Mouse (Mus musculus): ENCODE results near the gene 4930447C04Rik. TPM values are rescaled to one million over a fixed set of nuclear protein-coding genes. Genes with fewer than 3 reads are reported as not detected.
A peak's percentile ranks its signal among the peaks of the same experiment; 100 is the strongest.

4930447C04Rik gene
- polyA plus RNA-seq, 1 experiment: not detected

DNA sequence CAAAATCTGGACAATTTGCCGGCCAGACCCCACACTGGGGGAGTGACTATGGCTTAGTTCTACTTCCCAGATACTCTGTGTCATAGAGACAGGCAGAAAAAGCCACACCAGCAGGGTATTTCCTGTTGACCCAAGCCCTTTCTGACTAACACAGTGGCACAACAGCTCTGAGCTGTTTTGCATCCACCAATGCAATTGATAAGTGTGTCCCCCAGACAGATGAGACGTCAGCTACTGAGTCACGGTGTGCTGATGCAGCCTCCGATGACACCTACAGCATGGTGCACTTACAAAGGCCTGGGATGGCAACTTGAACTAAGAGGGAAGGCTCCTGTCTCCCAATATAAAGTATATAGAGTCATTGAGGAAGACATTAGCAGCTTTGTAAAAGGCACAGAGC, 103.3 kb downstream of the 4930447C04Rik start:
- Histone ChIP-seq H3ac (ENCODE audit: control insufficient read depth, insufficient read length) (no peak overlapping the region), H3K36me3 (ENCODE audit: control insufficient read depth, insufficient read depth) (no peaks in the 10 kb centered on the region), H3K4me3 (no peak overlapping the region), H3K4me2 (ENCODE audit: low read depth) (no peak overlapping the region), H3K79me2 (ENCODE audit: control insufficient read depth, insufficient read depth) (no peaks in the 10 kb centered on the region), H3K27me3 (ENCODE audit: control insufficient read depth, insufficient read depth, insufficient read length) (peaks cover 5% of the 10 kb centered on the region)
- TF ChIP-seq MAX (IDR thresholded peaks at IDR 0.05; ENCODE audit: low read depth) (no peak), MYOG (IDR thresholded peaks at IDR 0.05; ENCODE audit: control insufficient read depth in 1 of 3, insufficient read depth in 1 of 3, insufficient read length in 2 of 3, low read depth in 2 of 3) (no peak), POLR2A (IDR thresholded peaks at IDR 0.05; ENCODE audit: insufficient read length, low read depth) (no peak), E2F4 (IDR thresholded peaks at IDR 0.05; ENCODE audit: insufficient read depth) (no peak), MYOD1 (IDR thresholded peaks at IDR 0.05; ENCODE audit: control insufficient read depth in 1 of 3, insufficient read length in 2 of 3, low read depth in 2 of 3) (no peak), TCF12 (IDR thresholded peaks at IDR 0.05; ENCODE audit: insufficient read depth, poor library complexity, severe bottlenecking) (no peak), POLR2AphosphoS2 (IDR thresholded peaks at IDR 0.05; ENCODE audit: insufficient read length, low read depth) (no peak), REST (IDR thresholded peaks at IDR 0.05; ENCODE audit: insufficient read depth, insufficient read length) (no peak), USF1 (IDR thresholded peaks at IDR 0.05; ENCODE audit: low read depth) (no peak), SRF (IDR thresholded peaks at IDR 0.05; ENCODE audit: control insufficient read depth, insufficient read length, low read depth) (no peak), TCF3 (IDR thresholded peaks at IDR 0.05; ENCODE audit: insufficient read length, low read depth) (no peak), CEBPB (IDR thresholded peaks at IDR 0.05; ENCODE audit: insufficient read depth, poor library complexity, severe bottlenecking) (no peak)

DNA sequence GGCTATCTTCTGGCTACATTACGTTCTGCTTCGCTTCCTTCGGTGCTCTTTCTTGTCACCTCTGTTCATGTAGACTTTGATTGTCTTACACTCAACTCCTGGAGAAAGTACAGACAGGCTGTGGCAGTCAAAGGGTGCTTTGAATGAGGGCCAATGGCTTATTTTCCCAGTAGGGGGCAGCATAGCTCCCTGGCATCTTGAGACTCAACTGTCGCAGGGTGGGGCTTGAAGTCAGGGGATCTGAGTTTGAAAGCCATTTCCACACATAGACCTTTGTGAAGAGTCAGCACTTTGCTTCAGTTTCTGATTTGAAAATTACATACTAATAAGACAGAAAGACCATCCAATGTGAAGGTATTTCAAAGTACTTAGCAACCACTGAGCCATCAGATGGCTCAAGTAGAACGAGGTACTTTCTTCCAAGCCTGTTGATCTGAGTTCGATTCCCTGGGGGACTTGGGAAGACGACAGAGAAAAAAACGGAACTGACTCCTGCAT, 105.0 kb downstream of the 4930447C04Rik start:
- H3K4me2 ChIP-seq (ENCODE audit: low read depth): no peak overlapping the region
- TF ChIP-seq TCF3 (IDR thresholded peaks at IDR 0.05; ENCODE audit: insufficient read length, low read depth): no peak
- TF ChIP-seq TCF12 (IDR thresholded peaks at IDR 0.05; ENCODE audit: insufficient read depth, poor library complexity, severe bottlenecking): no peak
- TF ChIP-seq REST (IDR thresholded peaks at IDR 0.05; ENCODE audit: insufficient read depth, insufficient read length): no peak
- TF ChIP-seq MAX (IDR thresholded peaks at IDR 0.05; ENCODE audit: low read depth): no peak
- H3K36me3 ChIP-seq (ENCODE audit: control insufficient read depth, insufficient read depth): no peaks in the 10 kb centered on the region
- H3K4me3 ChIP-seq: no peak overlapping the region
- H3K27me3 ChIP-seq (ENCODE audit: control insufficient read depth, insufficient read depth, insufficient read length): peaks cover 12% of the 10 kb centered on the region
- H3ac ChIP-seq (ENCODE audit: control insufficient read depth, insufficient read length): no peak overlapping the region
- no peaks in the 10 kb centered on the region for H3K79me2 ChIP-seq (ENCODE audit: control insufficient read depth, insufficient read depth)

DNA sequence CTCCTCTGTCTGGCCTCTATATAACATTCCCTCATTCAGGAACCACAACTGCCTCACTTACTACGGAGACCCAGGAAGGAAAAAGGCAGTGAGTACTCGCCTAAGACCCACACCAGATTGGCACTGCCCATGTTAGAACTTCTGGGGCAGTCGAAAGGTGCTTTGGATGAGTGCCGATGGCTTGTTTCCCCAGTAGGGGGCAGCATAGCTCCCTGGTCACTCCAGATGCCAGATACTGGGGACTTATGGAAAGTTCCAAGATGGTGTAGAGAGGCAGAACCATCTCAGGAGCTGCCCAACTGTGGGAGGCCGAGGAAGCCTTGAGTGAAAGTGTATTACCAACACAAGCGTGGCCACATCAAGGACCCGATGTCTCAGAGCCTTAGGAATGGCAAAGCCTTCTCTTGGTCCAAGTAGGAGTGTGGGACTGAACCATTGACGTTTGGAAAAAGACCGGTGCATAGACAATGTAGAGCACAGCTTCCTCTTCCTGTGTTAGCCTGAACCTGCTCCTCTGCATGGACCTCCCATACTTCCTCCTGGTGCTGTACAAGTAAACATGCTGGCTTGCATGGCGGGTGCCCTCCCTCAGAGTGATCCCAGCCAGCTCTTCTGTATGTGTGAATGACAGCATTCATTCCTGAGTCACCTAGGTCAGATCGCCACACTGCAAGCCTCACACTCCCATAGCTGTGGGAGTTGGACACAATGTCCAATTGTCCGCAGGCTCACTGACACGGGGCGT, 105.6 kb downstream of the 4930447C04Rik start:
- TF ChIP-seq POLR2AphosphoS2 (IDR thresholded peaks at IDR 0.05; ENCODE audit: insufficient read length, low read depth) (no peak), MAX (IDR thresholded peaks at IDR 0.05; ENCODE audit: low read depth) (no peak), CEBPB (IDR thresholded peaks at IDR 0.05; ENCODE audit: insufficient read depth, poor library complexity, severe bottlenecking) (no peak), POLR2A (IDR thresholded peaks at IDR 0.05; ENCODE audit: insufficient read length, low read depth) (no peak), MYOD1 (IDR thresholded peaks at IDR 0.05; ENCODE audit: control insufficient read depth in 1 of 3, insufficient read length in 2 of 3, low read depth in 2 of 3) (no peak), SRF (IDR thresholded peaks at IDR 0.05; ENCODE audit: control insufficient read depth, insufficient read length, low read depth) (no peak), TCF3 (IDR thresholded peaks at IDR 0.05; ENCODE audit: insufficient read length, low read depth) (no peak), MYOG (IDR thresholded peaks at IDR 0.05; ENCODE audit: control insufficient read depth in 1 of 3, insufficient read depth in 1 of 3, insufficient read length in 2 of 3, low read depth in 2 of 3) (no peak), TCF12 (IDR thresholded peaks at IDR 0.05; ENCODE audit: insufficient read depth, poor library complexity, severe bottlenecking) (no peak), REST (IDR thresholded peaks at IDR 0.05; ENCODE audit: insufficient read depth, insufficient read length) (no peak), E2F4 (IDR thresholded peaks at IDR 0.05; ENCODE audit: insufficient read depth) (no peak), USF1 (IDR thresholded peaks at IDR 0.05; ENCODE audit: low read depth) (no peak)
- no peaks in the 10 kb centered on the region for H3K79me2 ChIP-seq (ENCODE audit: control insufficient read depth, insufficient read depth)
- no peak overlapping the region for H3ac ChIP-seq (ENCODE audit: control insufficient read depth, insufficient read length)
- no peak overlapping the region for H3K4me2 ChIP-seq (ENCODE audit: low read depth)
- no peaks in the 10 kb centered on the region for H3K36me3 ChIP-seq (ENCODE audit: control insufficient read depth, insufficient read depth)
- H3K27me3 ChIP-seq (ENCODE audit: control insufficient read depth, insufficient read depth, insufficient read length): peaks cover 12% of the 10 kb centered on the region
- H3K4me3 ChIP-seq: no peak overlapping the region

DNA sequence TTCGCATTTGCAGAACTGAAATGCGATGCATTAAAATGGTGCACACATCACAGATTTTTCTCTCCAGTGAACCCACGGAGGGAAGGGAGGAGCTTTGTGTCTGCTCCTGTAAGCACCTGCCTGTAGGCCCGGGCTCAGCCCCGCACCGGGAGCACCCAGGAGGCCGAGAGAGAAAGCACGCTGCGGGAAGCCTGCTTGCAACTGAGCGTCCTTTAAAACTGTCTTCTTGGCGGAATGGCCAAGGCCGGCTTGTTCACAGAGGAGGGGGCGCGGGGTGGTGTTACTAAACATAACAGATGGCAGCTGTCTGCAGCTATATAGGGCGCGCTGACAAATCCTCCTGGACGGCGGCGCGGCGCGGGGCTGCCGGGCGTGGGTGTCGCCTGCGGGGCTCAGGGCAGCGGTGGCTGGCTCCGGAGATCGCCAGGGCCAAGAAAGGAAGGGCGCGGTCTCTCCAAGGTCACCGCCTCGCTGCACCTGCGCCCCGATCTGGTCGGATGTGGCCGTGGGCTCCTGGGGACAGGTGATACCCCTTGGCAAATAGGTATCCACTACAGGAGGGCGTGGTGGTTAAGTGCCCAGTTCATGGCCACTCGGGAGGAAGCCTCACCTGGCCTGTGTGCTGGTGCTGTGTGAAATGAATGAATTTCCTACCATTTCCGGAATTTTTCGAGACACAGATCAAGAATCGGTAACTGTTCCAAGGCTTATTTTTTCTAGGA, 108.7 kb downstream of the 4930447C04Rik start:
- H3ac ChIP-seq (ENCODE audit: control insufficient read depth, insufficient read length): no peak overlapping the region
- H3K36me3 ChIP-seq (ENCODE audit: control insufficient read depth, insufficient read depth): no peaks in the 10 kb centered on the region
- TF ChIP-seq CEBPB (IDR thresholded peaks at IDR 0.05; ENCODE audit: insufficient read depth, poor library complexity, severe bottlenecking): no peak
- TF ChIP-seq MYOD1 (IDR thresholded peaks at IDR 0.05; ENCODE audit: control insufficient read depth in 1 of 3, insufficient read length in 2 of 3, low read depth in 2 of 3): peak in 1 of 3 experiments; percentile 72
- no peak for TF ChIP-seq E2F4 (IDR thresholded peaks at IDR 0.05; ENCODE audit: insufficient read depth)
- TF ChIP-seq TCF12 (IDR thresholded peaks at IDR 0.05; ENCODE audit: insufficient read depth, poor library complexity, severe bottlenecking): no peak
- TF ChIP-seq SRF (IDR thresholded peaks at IDR 0.05; ENCODE audit: control insufficient read depth, insufficient read length, low read depth): no peak
- TF ChIP-seq USF1 (IDR thresholded peaks at IDR 0.05; ENCODE audit: low read depth): no peak
- TF ChIP-seq REST (IDR thresholded peaks at IDR 0.05; ENCODE audit: insufficient read depth, insufficient read length): no peak
- no peak for TF ChIP-seq POLR2AphosphoS2 (IDR thresholded peaks at IDR 0.05; ENCODE audit: insufficient read length, low read depth)
- peak in 2 of 3 experiments; percentile 10 to 65 for TF ChIP-seq MYOG (IDR thresholded peaks at IDR 0.05; ENCODE audit: control insufficient read depth in 1 of 3, insufficient read depth in 1 of 3, insufficient read length in 2 of 3, low read depth in 2 of 3)
- TF ChIP-seq MAX (IDR thresholded peaks at IDR 0.05; ENCODE audit: low read depth): no peak
- TF ChIP-seq TCF3 (IDR thresholded peaks at IDR 0.05; ENCODE audit: insufficient read length, low read depth): no peak
- no peak for TF ChIP-seq POLR2A (IDR thresholded peaks at IDR 0.05; ENCODE audit: insufficient read length, low read depth)
- H3K4me3 ChIP-seq: no peak overlapping the region
- peaks cover 12% of the 10 kb centered on the region for H3K27me3 ChIP-seq (ENCODE audit: control insufficient read depth, insufficient read depth, insufficient read length)
- no peaks in the 10 kb centered on the region for H3K79me2 ChIP-seq (ENCODE audit: control insufficient read depth, insufficient read depth)
- peak overlapping the region; percentile 34 for H3K4me2 ChIP-seq (ENCODE audit: low read depth)

Other genes with a start within 250 kb of the 4930447C04Rik start
- 126 TPM for gene Ppm1a, start 183.3 kb downstream of the 4930447C04Rik start, polyA plus RNA-seq (2012; fragmentation: generic; extraction: Trizol)
- gene Six6, start 882 bp downstream of the 4930447C04Rik start, polyA plus RNA-seq (2012; fragmentation: generic; extraction: Trizol): not detected
- 71.7 TPM for gene Six1, start 113.1 kb upstream of the 4930447C04Rik start, polyA plus RNA-seq (2012; fragmentation: generic; extraction: Trizol)
- gene Six4, start 172.7 kb upstream of the 4930447C04Rik start, polyA plus RNA-seq (2012; fragmentation: generic; extraction: Trizol): 4.9 TPM
- 30.4 TPM for gene Mnat1, start 182.9 kb upstream of the 4930447C04Rik start, polyA plus RNA-seq (2012; fragmentation: generic; extraction: Trizol)

Measured in myocyte (in vitro differentiated cells).